Mouse (Mus musculus): Measurements from ENCODE around the gene Nelfe. TPM values are rescaled to one million over a fixed set of nuclear protein-coding genes. Genes with fewer than 3 reads are reported as not detected.
A peak's percentile ranks its signal among the peaks of the same experiment; 100 is the strongest.

Nelfe gene
- polyA plus RNA-seq, 1 experiment from 2014 or later: 114 TPM

- H3K9ac ChIP-seq: no peak overlapping the region
- no peaks in the 10 kb centered on the region for H3K9me3 ChIP-seq (replicated peaks)
- H3K4me1 ChIP-seq: peaks cover 27% of the 10 kb centered on the region
- H3K36me3 ChIP-seq: no peaks in the 10 kb centered on the region
- H3K27ac ChIP-seq (replicated peaks): no peak overlapping the region
- no peak overlapping the region for H3K4me3 ChIP-seq (replicated peaks)
- no peak overlapping the region for H3K4me2 ChIP-seq (replicated peaks)
- no peaks in the 10 kb centered on the region for H3K27me3 ChIP-seq
- no peak for ATAC-seq (ENCODE audit: insufficient number of reproducible peaks, low FRiP score, low TSS enrichment, low read depth)
Measured at GRCm38 (mm10) chr17:34881166-34881565, 31.0 kb downstream of the Nelfe start.

GRCm38 (mm10) chr17:34881683-34882310 is 31.6 kb downstream of the Nelfe start, which contains the start of gene Gm20547:
Gene Gm20547 (minus strand): TSS chr17:34882042.
- H3K27me3 ChIP-seq: no peaks in the 10 kb centered on the region
- no peaks in the 10 kb centered on the region for H3K36me3 ChIP-seq
- H3K4me3 ChIP-seq (replicated peaks): peak within 1 kb of the TSS; percentile 13
- 7% methylated on average over 15 of the region's 15 CpGs for WGBS
- peaks cover 27% of the 10 kb centered on the region for H3K4me1 ChIP-seq
- H3K27ac ChIP-seq (replicated peaks): no peak within 1 kb of the TSS
- H3K9ac ChIP-seq: no peak within 1 kb of the TSS
- peak within 1 kb of the TSS; percentile 42 for H3K4me2 ChIP-seq (replicated peaks)
- no peaks in the 10 kb centered on the region for H3K9me3 ChIP-seq (replicated peaks)
- no peak for ATAC-seq (ENCODE audit: insufficient number of reproducible peaks, low FRiP score, low TSS enrichment, low read depth)

GRCm38 (mm10) chr17:34883332-34883731 is 33.1 kb downstream of the Nelfe start:
- no peaks in the 10 kb centered on the region for H3K9me3 ChIP-seq (replicated peaks)
- no peaks in the 10 kb centered on the region for H3K36me3 ChIP-seq
- H3K9ac ChIP-seq: no peak overlapping the region
- WGBS: 64% methylated on average over 3 of the region's 3 CpGs
- no peaks in the 10 kb centered on the region for H3K27me3 ChIP-seq
- H3K27ac ChIP-seq (replicated peaks): no peak overlapping the region; the same call in 1 of the 2 replicates
- ATAC-seq (ENCODE audit: insufficient number of reproducible peaks, low FRiP score, low TSS enrichment, low read depth): no peak
- H3K4me2 ChIP-seq (replicated peaks): no peak overlapping the region
- peaks cover 27% of the 10 kb centered on the region for H3K4me1 ChIP-seq
- no peak overlapping the region for H3K4me3 ChIP-seq (replicated peaks)

- H3K4me1 ChIP-seq: peaks cover 26% of the 10 kb centered on the region
- H3K9ac ChIP-seq: no peak overlapping the region
- no peak overlapping the region for H3K4me2 ChIP-seq (replicated peaks)
- no peaks in the 10 kb centered on the region for H3K36me3 ChIP-seq
- no peak overlapping the region for H3K27ac ChIP-seq (replicated peaks)
- H3K27me3 ChIP-seq: no peaks in the 10 kb centered on the region
- H3K4me3 ChIP-seq (replicated peaks): no peak overlapping the region
- ATAC-seq (ENCODE audit: insufficient number of reproducible peaks, low FRiP score, low TSS enrichment, low read depth): no peak
- H3K9me3 ChIP-seq (replicated peaks): no peaks in the 10 kb centered on the region
- WGBS: 82% methylated on average over 6 of the region's 6 CpGs
Measured at GRCm38 (mm10) chr17:34884704-34885103, 34.5 kb downstream of the Nelfe start.

GRCm38 (mm10) chr17:34885615-34886014 is 35.4 kb downstream of the Nelfe start:
- Histone ChIP-seq H3K4me3 (replicated peaks) (no peak overlapping the region), H3K9ac (no peak overlapping the region), H3K27me3 (no peaks in the 10 kb centered on the region), H3K4me1 (peaks cover 24% of the 10 kb centered on the region), H3K4me2 (replicated peaks) (no peak overlapping the region), H3K9me3 (replicated peaks) (no peaks in the 10 kb centered on the region), H3K27ac (replicated peaks) (no peak overlapping the region), H3K36me3 (no peaks in the 10 kb centered on the region)
- WGBS: 49% methylated on average over 3 of the region's 3 CpGs
- ATAC-seq (ENCODE audit: insufficient number of reproducible peaks, low FRiP score, low TSS enrichment, low read depth): no peak

- Histone ChIP-seq H3K9ac (no peak overlapping the region), H3K4me1 (0 out of 2 replicates have a peak, but pooled peaks cover 15% of the 10 kb centered on the region), H3K36me3 (no peaks in the 10 kb centered on the region), H3K4me3 (replicated peaks) (no peak overlapping the region), H3K9me3 (replicated peaks) (no peaks in the 10 kb centered on the region), H3K27ac (replicated peaks) (no peak overlapping the region), H3K27me3 (no peaks in the 10 kb centered on the region), H3K4me2 (replicated peaks) (no peak overlapping the region)
- no peak for ATAC-seq (ENCODE audit: insufficient number of reproducible peaks, low FRiP score, low TSS enrichment, low read depth)
- 83% methylated on average over 5 of the region's 5 CpGs for WGBS
Measured at GRCm38 (mm10) chr17:34887942-34888341, 37.8 kb downstream of the Nelfe start.

GRCm38 (mm10) chr17:34890074-34890743 is 40.0 kb downstream of the Nelfe start:
- Histone ChIP-seq H3K4me2 (replicated peaks) (no peak overlapping the region), H3K9me3 (replicated peaks) (no peaks in the 10 kb centered on the region), H3K36me3 (no peaks in the 10 kb centered on the region), H3K27ac (replicated peaks) (no peak overlapping the region), H3K27me3 (no peaks in the 10 kb centered on the region), H3K4me3 (replicated peaks) (no peak overlapping the region), H3K4me1 (peaks cover 4% of the 10 kb centered on the region), H3K9ac (no peak overlapping the region)
- no peak for ATAC-seq (ENCODE audit: insufficient number of reproducible peaks, low FRiP score, low TSS enrichment, low read depth)
- 81% methylated on average over 12 of the region's 12 CpGs for whole genome bisulfite sequencing

GRCm38 (mm10) chr17:34891377-34891776 is 41.2 kb downstream of the Nelfe start:
- no peak overlapping the region for H3K4me3 ChIP-seq (replicated peaks)
- H3K36me3 ChIP-seq: peaks cover 2% of the 10 kb centered on the region; the same call in 1 of the 2 replicates
- no peaks in the 10 kb centered on the region for H3K27me3 ChIP-seq
- WGBS: 94% methylated on average over 2 of the region's 2 CpGs
- H3K9me3 ChIP-seq (replicated peaks): no peaks in the 10 kb centered on the region
- no peak overlapping the region for H3K4me2 ChIP-seq (replicated peaks)
- no peak overlapping the region for H3K9ac ChIP-seq
- ATAC-seq (ENCODE audit: insufficient number of reproducible peaks, low FRiP score, low TSS enrichment, low read depth): no peak
- peaks cover 16% of the 10 kb centered on the region for H3K4me1 ChIP-seq
- H3K27ac ChIP-seq (replicated peaks): no peak overlapping the region

- H3K9ac ChIP-seq: peak overlapping the region; percentile 35; the same call in 1 of the 2 replicates
- no peak for ATAC-seq (ENCODE audit: insufficient number of reproducible peaks, low FRiP score, low TSS enrichment, low read depth)
- WGBS: 74% methylated on average over 12 of the region's 12 CpGs
Measured at GRCm38 (mm10) chr17:34893072-34893824, 43.1 kb downstream of the Nelfe start.

GRCm38 (mm10) chr17:34894074-34894597 is 43.9 kb downstream of the Nelfe start:
- Histone ChIP-seq H3K4me1 (peaks cover 30% of the 10 kb centered on the region), H3K4me3 (replicated peaks) (peak overlapping the region; percentile 71), H3K9ac (peak overlapping the region; percentile 67), H3K27ac (replicated peaks) (peak overlapping the region; percentile 91), H3K9me3 (replicated peaks) (no peaks in the 10 kb centered on the region), H3K36me3 (peaks cover 4% of the 10 kb centered on the region; the same call in 1 of the 2 replicates), H3K4me2 (replicated peaks) (peak overlapping the region; percentile 87), H3K27me3 (no peaks in the 10 kb centered on the region)
- 0% methylated on average over 29 of the region's 51 CpGs for WGBS
- ATAC-seq (ENCODE audit: insufficient number of reproducible peaks, low FRiP score, low TSS enrichment, low read depth): peak; percentile 90

More at GRCm38 (mm10) chr17:34893072-34893824, 43.1 kb downstream of the Nelfe start:
- peak overlapping the region; percentile 91 for H3K27ac ChIP-seq (replicated peaks)
- H3K9me3 ChIP-seq (replicated peaks): no peaks in the 10 kb centered on the region
- peak overlapping the region; percentile 71 for H3K4me3 ChIP-seq (replicated peaks)
- H3K4me2 ChIP-seq (replicated peaks): peak overlapping the region; percentile 87
- H3K4me1 ChIP-seq: peaks cover 30% of the 10 kb centered on the region
- H3K36me3 ChIP-seq: peaks cover 4% of the 10 kb centered on the region; the same call in 1 of the 2 replicates
- H3K27me3 ChIP-seq: no peaks in the 10 kb centered on the region

All from embryonic facial prominence, embryonic 15.5 days (tissue).